Mouse (Mus musculus) ES-E14 (cell line): ENCODE results near the gene Mdh1b. TPM values are rescaled to one million over a fixed set of nuclear protein-coding genes. Genes with fewer than 3 reads are reported as not detected.

Experiments
- DNase-seq: peaks from one replicate; pipeline ENCODE4 v3.0.0-alpha.2; 2013; ENCODE audit warnings: low read depth, low spot score
- H3K27ac ChIP-seq: 2 replicates; pipeline ENCODE4 v1.5.1; 2012; ENCODE audit warnings: low read depth, mild to moderate bottlenecking, low read length, moderate library complexity, mixed read lengths; ENCODE audit not compliant: poor library complexity, insufficient read depth, severe bottlenecking
- H3K36me3 ChIP-seq: 2 replicates; pipeline ENCODE4 v1.6.1; 2012; ENCODE audit warnings: mild to moderate bottlenecking, low read length, moderate library complexity, mixed read lengths; ENCODE audit not compliant: control insufficient read depth, poor library complexity, insufficient read depth, severe bottlenecking
- H3K4me1 ChIP-seq, 2 experiments: fragments of 150-350 bp in 1 of 2; sonication (generic) in 1 of 2; 2 replicates each; pipeline ENCODE4 v1.6.1; 2012; ENCODE audit warnings: low read length in 2 of 2, mild to moderate bottlenecking in 1 of 2, mixed read lengths in 1 of 2; ENCODE audit not compliant: control insufficient read depth in 2 of 2, insufficient read depth in 2 of 2, poor library complexity in 1 of 2
- H3K4me3 ChIP-seq, 2 experiments: fragments of 150-350 bp in 1 of 2; sonication (generic) in 1 of 2; 2 replicates each; pipeline ENCODE4 v1.5.1; 2012; ENCODE audit warnings: low read length in 2 of 2, low read depth in 1 of 2, mild to moderate bottlenecking in 1 of 2, mixed read lengths in 1 of 2; ENCODE audit not compliant: insufficient read depth in 1 of 2, poor library complexity in 1 of 2, severe bottlenecking in 1 of 2
- H3K9ac ChIP-seq: 2 replicates; pipeline ENCODE4 v1.6.1; 2012; ENCODE audit warnings: low read depth, mild to moderate bottlenecking, low read length, mixed read lengths; ENCODE audit not compliant: poor library complexity, insufficient read depth, severe bottlenecking
- H3K9me3 ChIP-seq: fragments of 150-350 bp; sonication (generic); 2 replicates; pipeline ENCODE4 v1.6.1; 2012; ENCODE audit warnings: low read depth, mild to moderate bottlenecking, low read length; ENCODE audit not compliant: control insufficient read depth, insufficient read depth
- CHD2 ChIP-seq: IDR thresholded peaks from 2 replicates; pipeline ENCODE4 v1.6.1; 2014; ENCODE audit warnings: mild to moderate bottlenecking, low read depth, low read length, inconsistent platforms
- HCFC1 ChIP-seq: IDR thresholded peaks from 2 replicates; pipeline ENCODE4 v1.6.1; 2012; ENCODE audit warnings: low read length, inconsistent platforms, borderline replicate concordance; ENCODE audit not compliant: insufficient read depth
- MAFK ChIP-seq: IDR thresholded peaks from 2 replicates; pipeline ENCODE4 v1.6.1; 2014; ENCODE audit warnings: mild to moderate bottlenecking, low read depth, low read length, inconsistent platforms; ENCODE audit not compliant: insufficient read depth
- ZC3H11A ChIP-seq: IDR thresholded peaks from 2 replicates; pipeline ENCODE4 v1.6.1; 2012; ENCODE audit warnings: low read depth, mild to moderate bottlenecking, inconsistent platforms, low read length, borderline replicate concordance
- ZNF384 ChIP-seq: IDR thresholded peaks from 2 replicates; pipeline ENCODE4 v1.6.1; 2012; ENCODE audit warnings: low read depth, low read length, inconsistent platforms
- in situ Hi-C, 2 experiments: fragments of 600-800 bp; cut with MboI; formaldehyde crosslinking; loops; one replicate each; pipeline ENCODE4 v1.15.1; 2025; ENCODE audit warnings: low sequenced_read_pairs in 2 of 2, inconsistent platforms in 1 of 2; ENCODE audit not compliant: unreplicated experiment in 2 of 2
- total RNA-seq: library from RNA; depleted of rRNA; stranded (reverse); fragments of 300-350 nt; gene quantifications from 2 replicates; pipeline ENCODE4 v1.2.3, GENCODE M21; 2012; rRNA removed

Gene Mdh1b
- total RNA-seq, 1 experiment, result 0.13 TPM

GRCm38 (mm10) chr1:63667201-63667948 lies 62.7 kb downstream of the Mdh1b start:
- H3K4me3 ChIP-seq, result no peak overlapping the region
- no peak overlapping the region for H3K9ac ChIP-seq
- H3K36me3 ChIP-seq, result no peaks in the 10 kb centered on the region
- peaks cover 0 to 4% of the 10 kb centered on the region in 2 experiments; a peak in 1 of 4 replicates for H3K4me1 ChIP-seq
- in situ Hi-C loops, result loop anchor here (25.0 kb wide), 2 partner anchors 770 to 1045 kb away; no protein-coding TSS in a partner anchor
- no peak for TF ChIP-seq MAFK
- no peaks in the 10 kb centered on the region for H3K9me3 ChIP-seq
- peak; percentile 26 for DNase-seq
- H3K27ac ChIP-seq, result no peak overlapping the region

- no peak for DNase-seq
- no peak for TF ChIP-seq ZNF384
- no peak for TF ChIP-seq CHD2
- TF ChIP-seq MAFK, result no peak
- no peak for TF ChIP-seq HCFC1
- TF ChIP-seq ZC3H11A, result no peak
- no peaks in the 10 kb centered on the region for H3K36me3 ChIP-seq
- peaks cover 0 to 4% of the 10 kb centered on the region in 2 experiments; a peak in 1 of 4 replicates for H3K4me1 ChIP-seq
- H3K4me3 ChIP-seq, result no peak overlapping the region
- no peak overlapping the region for H3K27ac ChIP-seq
- H3K9me3 ChIP-seq, result no peaks in the 10 kb centered on the region
- in situ Hi-C loops, result loop anchor here (25.0 kb wide), 2 partner anchors 771 to 1046 kb away; no protein-coding TSS in a partner anchor
- H3K9ac ChIP-seq, result no peak overlapping the region
Measured at GRCm38 (mm10) chr1:63666089-63666488, 64.0 kb downstream of the Mdh1b start.

- peak; percentile 59 for DNase-seq
- in situ Hi-C loops, result loop anchor here (5.0 to 25.0 kb wide), 3 partner anchors 778 to 1053 kb away; no protein-coding TSS in a partner anchor
Measured at GRCm38 (mm10) chr1:63659591-63659990, 70.5 kb downstream of the Mdh1b start.

GRCm38 (mm10) chr1:63658016-63658415 lies 72.1 kb downstream of the Mdh1b start:
- Histone ChIP-seq H3K4me3 (no peak overlapping the region), H3K27ac (no peak overlapping the region), H3K36me3 (no peaks in the 10 kb centered on the region), H3K9me3 (no peaks in the 10 kb centered on the region), H3K9ac (no peak overlapping the region), H3K4me1 (no peaks in the 10 kb centered on the region)
- in situ Hi-C loops, result loop anchor here (5.0 to 25.0 kb wide), 3 partner anchors 779 to 1054 kb away; no protein-coding TSS in a partner anchor
- DNase-seq, result peak; percentile 73
- TF ChIP-seq ZC3H11A (peak; percentile 84; the same call in 1 of the 2 replicates), CHD2 (no peak)

More at GRCm38 (mm10) chr1:63659591-63659990, 70.5 kb downstream of the Mdh1b start:
- Histone ChIP-seq H3K36me3 (no peaks in the 10 kb centered on the region), H3K27ac (no peak overlapping the region), H3K4me1 (no peaks in the 10 kb centered on the region), H3K4me3 (no peak overlapping the region), H3K9ac (no peak overlapping the region), H3K9me3 (no peaks in the 10 kb centered on the region)
- TF ChIP-seq CHD2, result no peak
- no peak for TF ChIP-seq HCFC1
- TF ChIP-seq ZC3H11A, result peak; percentile 82
- no peak for TF ChIP-seq MAFK
- TF ChIP-seq ZNF384, result no peak

Other genes with a start within 250 kb of the Mdh1b start
- gene Gm39653, start 114.3 kb downstream of the Mdh1b start, total RNA-seq, result not detected in 2 replicates
- not detected in 2 replicates for gene Dytn, start 43.4 kb downstream of the Mdh1b start, total RNA-seq
- gene Fastkd2, start 296 bp upstream of the Mdh1b start, total RNA-seq, result 95.7 and 109 TPM in 2 replicates
- gene 4933402D24Rik, start 38.9 kb upstream of the Mdh1b start, total RNA-seq, result 0.09 TPM in 1 of 2 replicates, not detected in the other